Mouse (Mus musculus): Measurements from ENCODE around the gene Tgfb1.

Tgfb1 gene

DNA sequence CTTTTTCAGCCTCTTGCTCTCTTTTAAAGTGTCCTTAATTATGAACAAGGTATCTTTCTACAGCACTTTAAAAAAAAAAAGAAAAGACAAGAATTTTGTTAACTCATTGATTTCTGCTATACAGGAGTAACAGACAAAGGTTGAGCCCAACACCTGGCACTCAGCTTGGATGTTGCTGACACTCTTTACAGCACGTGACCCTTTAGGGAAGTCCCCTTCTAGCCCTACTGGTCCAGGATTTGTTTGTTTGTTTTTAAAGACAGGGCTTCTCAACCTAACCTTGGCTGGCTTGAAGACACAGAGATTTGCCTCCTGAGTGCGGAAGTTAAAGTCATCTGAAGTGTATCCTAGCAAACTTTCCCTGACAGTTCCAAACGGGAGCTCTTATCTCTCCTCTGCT lies 60.0 kb downstream of the Tgfb1 start:
- DNase-seq, result no peak

DNA sequence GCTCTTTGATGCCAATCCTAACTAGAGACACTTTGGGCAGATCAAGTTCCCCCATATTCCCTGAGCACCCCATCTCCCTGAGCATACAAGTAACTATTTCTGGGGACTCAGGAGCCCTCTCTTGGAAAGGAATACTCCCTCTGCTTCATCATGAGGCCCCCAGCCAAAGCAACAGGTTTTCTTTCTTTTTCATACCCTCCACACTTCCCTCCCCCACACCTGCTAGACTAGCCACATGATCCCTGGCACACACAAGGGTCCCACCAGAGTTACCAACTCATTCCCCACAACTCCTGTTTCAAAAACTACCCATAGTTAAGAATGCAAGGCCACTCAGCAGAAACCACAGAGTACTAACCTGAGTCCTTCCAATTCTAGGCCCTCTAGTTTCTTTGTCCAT lies 66.3 kb downstream of the Tgfb1 start:
- DNase-seq, result no peak

DNA sequence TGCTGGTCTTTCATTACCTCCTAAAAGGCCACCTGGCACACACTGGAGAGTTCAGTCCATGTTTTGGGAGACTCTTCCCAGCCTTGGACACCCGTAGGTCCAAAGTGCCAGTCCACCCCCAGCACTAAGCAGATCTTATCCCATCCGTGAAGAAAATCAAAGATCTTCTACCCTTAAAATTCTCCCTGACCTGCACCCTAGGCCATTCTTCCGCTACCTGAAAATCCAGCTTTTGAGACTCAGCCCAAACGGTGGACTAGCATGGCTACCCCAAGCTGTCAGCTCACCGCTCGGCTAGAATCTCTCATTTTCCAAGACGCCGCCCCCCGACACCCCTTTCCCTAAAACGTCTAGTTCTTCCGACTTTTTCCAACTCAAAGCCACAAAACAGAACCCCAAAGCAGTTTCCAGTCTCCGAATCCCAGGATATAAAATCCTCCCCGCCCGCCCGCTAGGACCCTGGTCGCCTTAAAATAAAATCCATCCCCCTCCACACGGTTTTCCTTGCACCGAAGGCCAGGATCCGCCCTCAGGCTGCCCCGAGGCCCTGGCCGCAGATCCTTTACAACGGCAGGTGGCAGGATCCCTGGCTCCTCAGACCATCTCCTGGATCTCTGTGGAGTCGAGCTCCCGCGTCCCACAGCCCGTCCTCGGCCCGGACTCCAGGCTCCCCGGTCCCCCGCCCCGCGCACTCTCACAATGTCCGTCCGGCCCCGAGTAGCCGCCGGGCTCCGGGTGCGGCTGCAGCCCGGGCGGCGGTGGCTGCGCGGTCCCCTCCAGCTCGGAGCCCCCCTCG lies 67.0 kb downstream of the Tgfb1 start:
- DNase-seq, result no peak

DNA sequence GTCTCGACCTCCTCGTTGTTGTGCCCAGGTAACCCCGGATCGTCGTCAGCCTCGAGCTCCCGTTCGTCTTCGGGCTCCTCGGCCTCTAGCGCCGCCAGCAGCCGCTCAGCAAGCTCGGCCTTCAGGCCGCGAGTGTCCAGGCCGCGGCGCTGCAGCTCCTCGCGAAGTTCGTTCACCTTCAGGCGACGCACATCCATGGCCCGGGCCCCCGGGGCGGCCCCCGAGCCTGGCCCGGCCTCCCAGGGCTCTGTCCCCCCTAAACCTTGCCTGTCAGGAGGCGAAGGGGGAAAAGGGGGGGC lies 67.6 kb downstream of the Tgfb1 start:
- DNase-seq, result no peak
